Mouse (Mus musculus): ENCODE measurements around the gene Prr15l. TPM values are rescaled to one million over a fixed set of nuclear protein-coding genes. Genes with fewer than 3 reads are reported as not detected.

The Prr15l gene
- polyA plus RNA-seq, 1 experiment = 56.2 TPM

- Histone ChIP-seq H3K4me1 (ENCODE audit: control insufficient read depth, insufficient read depth, low read length) (no peaks in the 10 kb centered on the region; the same call in 1 of the 2 replicates), H3K4me3 (replicated peaks; ENCODE audit: extremely low read depth, low read depth, low read length) (no peak overlapping the region)
- 54% methylated on average over 13 of the region's 13 CpGs for WGBS
- TF ChIP-seq CTCF (IDR thresholded peaks at IDR 0.05; ENCODE audit: insufficient read depth, low read length) (no peak), POLR2A (IDR thresholded peaks at IDR 0.05; ENCODE audit: borderline replicate concordance, extremely low read depth, low read depth, low read length) (no peak)
- no peak for DNase-seq
These were observed 28.2 kb upstream of the Prr15l start for GRCm38 (mm10) chr11:96899449-96900306.

- 73% methylated on average over 9 of the region's 9 CpGs for WGBS
- Histone ChIP-seq H3K4me1 (ENCODE audit: control insufficient read depth, insufficient read depth, low read length) (no peaks in the 10 kb centered on the region; the same call in 1 of the 2 replicates), H3K4me3 (replicated peaks; ENCODE audit: extremely low read depth, low read depth, low read length) (no peak overlapping the region)
- DNase-seq = no peak
- TF ChIP-seq POLR2A (IDR thresholded peaks at IDR 0.05; ENCODE audit: borderline replicate concordance, extremely low read depth, low read depth, low read length) (no peak), CTCF (IDR thresholded peaks at IDR 0.05; ENCODE audit: insufficient read depth, low read length) (no peak)
These were observed 26.6 kb upstream of the Prr15l start for GRCm38 (mm10) chr11:96901332-96901731.

- no peak for DNase-seq
- 42% methylated on average over 16 of the region's 16 CpGs for WGBS
- TF ChIP-seq POLR2A (IDR thresholded peaks at IDR 0.05; ENCODE audit: borderline replicate concordance, extremely low read depth, low read depth, low read length) (no peak), CTCF (IDR thresholded peaks at IDR 0.05; ENCODE audit: insufficient read depth, low read length) (no peak)
- Histone ChIP-seq H3K4me3 (replicated peaks; ENCODE audit: extremely low read depth, low read depth, low read length) (no peak overlapping the region), H3K4me1 (ENCODE audit: control insufficient read depth, insufficient read depth, low read length) (peaks cover 2% of the 10 kb centered on the region; the same call in 1 of the 2 replicates)
These were observed 25.0 kb upstream of the Prr15l start for GRCm38 (mm10) chr11:96902639-96903635.

GRCm38 (mm10) chr11:96906431-96907161 lies 21.3 kb upstream of the Prr15l start:
- H3K4me3 ChIP-seq (replicated peaks; ENCODE audit: extremely low read depth, low read depth, low read length) = no peak overlapping the region
- H3K4me1 ChIP-seq (ENCODE audit: control insufficient read depth, insufficient read depth, low read length) = peaks cover 2% of the 10 kb centered on the region; the same call in 1 of the 2 replicates
- TF ChIP-seq POLR2A (IDR thresholded peaks at IDR 0.05; ENCODE audit: borderline replicate concordance, extremely low read depth, low read depth, low read length) (no peak), CTCF (IDR thresholded peaks at IDR 0.05; ENCODE audit: insufficient read depth, low read length) (no peak)
- DNase-seq = no peak
- WGBS = 45% methylated on average over 15 of the region's 15 CpGs

GRCm38 (mm10) chr11:96908594-96908993 lies 19.3 kb upstream of the Prr15l start:
- no peak for DNase-seq
- no peak overlapping the region for H3K4me3 ChIP-seq (replicated peaks; ENCODE audit: extremely low read depth, low read depth, low read length)
- WGBS = 94% methylated on average over 12 of the region's 12 CpGs
- H3K4me1 ChIP-seq (ENCODE audit: control insufficient read depth, insufficient read depth, low read length) = peaks cover 2% of the 10 kb centered on the region; the same call in 1 of the 2 replicates
- TF ChIP-seq POLR2A (IDR thresholded peaks at IDR 0.05; ENCODE audit: borderline replicate concordance, extremely low read depth, low read depth, low read length) (no peak), CTCF (IDR thresholded peaks at IDR 0.05; ENCODE audit: insufficient read depth, low read length) (no peak)

GRCm38 (mm10) chr11:96910003-96910402 lies 17.9 kb upstream of the Prr15l start:
- Histone ChIP-seq H3K4me3 (replicated peaks; ENCODE audit: extremely low read depth, low read depth, low read length) (no peak overlapping the region), H3K4me1 (ENCODE audit: control insufficient read depth, insufficient read depth, low read length) (peaks cover 2% of the 10 kb centered on the region; the same call in 1 of the 2 replicates)
- peak; percentile 79 for TF ChIP-seq CTCF (IDR thresholded peaks at IDR 0.05; ENCODE audit: insufficient read depth, low read length)
- TF ChIP-seq POLR2A (IDR thresholded peaks at IDR 0.05; ENCODE audit: borderline replicate concordance, extremely low read depth, low read depth, low read length) = no peak
- DNase-seq = peak; percentile 63
- WGBS = 27% methylated on average over 7 of the region's 7 CpGs

- TF ChIP-seq POLR2A (IDR thresholded peaks at IDR 0.05; ENCODE audit: borderline replicate concordance, extremely low read depth, low read depth, low read length) = no peak
- no peak for TF ChIP-seq CTCF (IDR thresholded peaks at IDR 0.05; ENCODE audit: insufficient read depth, low read length)
- peaks cover 5% of the 10 kb centered on the region; the same call in 1 of the 2 replicates for H3K4me1 ChIP-seq (ENCODE audit: control insufficient read depth, insufficient read depth, low read length)
- no peak for DNase-seq
- no peak overlapping the region for H3K4me3 ChIP-seq (replicated peaks; ENCODE audit: extremely low read depth, low read depth, low read length)
- WGBS = 69% methylated on average over 11 of the region's 11 CpGs
These were observed 15.2 kb upstream of the Prr15l start for GRCm38 (mm10) chr11:96912682-96913081.

GRCm38 (mm10) chr11:96916044-96916884 lies 11.6 kb upstream of the Prr15l start, which contains the start of gene Cdk5rap3:
Cdk5rap3 (minus strand) TSS chr11:96916496.
- H3K4me1 ChIP-seq (ENCODE audit: control insufficient read depth, insufficient read depth, low read length) = peaks cover 5% of the 10 kb centered on the region; the same call in 1 of the 2 replicates
- DNase-seq = peak; percentile 99
- WGBS = under 1% methylated on average over 55 of the region's 55 CpGs
- TF ChIP-seq POLR2A (IDR thresholded peaks at IDR 0.05; ENCODE audit: borderline replicate concordance, extremely low read depth, low read depth, low read length) (peak; percentile 79; the same call in 1 of the 2 replicates), CTCF (IDR thresholded peaks at IDR 0.05; ENCODE audit: insufficient read depth, low read length) (peak; percentile 74)
- H3K4me3 ChIP-seq (replicated peaks; ENCODE audit: extremely low read depth, low read depth, low read length) = peak within 1 kb of the TSS; percentile 75

Measured in lung, adult 2 months (tissue).